Mouse (Mus musculus) hindbrain, embryonic 15.5 days (tissue): Measurements from ENCODE around the gene Crtc2. TPM values are rescaled to one million over a fixed set of nuclear protein-coding genes. Genes with fewer than 3 reads are reported as not detected.

Source experiments
- ATAC-seq: fragments of 200-750 bp; cut with Nextera tagmentation; 2 replicates; pipeline ENCODE4 v1.8.0; 2017; ENCODE audit warnings: low read depth, moderate number of reproducible peaks, moderate TSS enrichment; ENCODE audit not compliant: low FRiP score
- H3K27ac ChIP-seq: fragments of 300-500 bp; sonication (generic); replicated peaks from 2 replicates; pipeline ENCODE4 v1.5.1; 2015; ENCODE audit warnings: mild to moderate bottlenecking, inconsistent platforms
- H3K27me3 ChIP-seq: fragments of 300-500 bp; sonication (generic); 2 replicates; pipeline ENCODE4 v1.6.1; 2015; ENCODE audit warnings: control low read depth, inconsistent platforms
- H3K36me3 ChIP-seq: fragments of 300-500 bp; sonication (generic); 2 replicates; pipeline ENCODE4 v1.6.1; 2015; ENCODE audit warnings: control low read depth, inconsistent platforms
- H3K4me1 ChIP-seq: fragments of 300-500 bp; sonication (generic); replicated peaks from 2 replicates; pipeline ENCODE4 v1.6.1; 2015; ENCODE audit warnings: control low read depth, inconsistent platforms
- H3K4me2 ChIP-seq: fragments of 300-500 bp; sonication (generic); 2 replicates; pipeline ENCODE4 v1.6.1; 2015; ENCODE audit warnings: moderate library complexity, mild to moderate bottlenecking, inconsistent platforms
- H3K4me3 ChIP-seq: fragments of 300-500 bp; sonication (generic); 2 replicates; pipeline ENCODE4 v1.5.1; 2015; ENCODE audit warnings: mild to moderate bottlenecking, inconsistent platforms
- H3K9ac ChIP-seq: fragments of 300-500 bp; sonication (generic); 2 replicates; pipeline ENCODE4 v1.6.1; 2015; ENCODE audit warnings: inconsistent platforms
- H3K9me3 ChIP-seq: fragments of 300-500 bp; sonication (generic); 2 replicates; pipeline ENCODE4 v1.6.1; 2016; ENCODE audit warnings: control low read depth, inconsistent platforms
- WGBS: fragments of 180-500 bp; shearing (Covaris S2); methylation state at CpG from one replicate; pipeline ENCODE4 v1.1.7; 2015; 5-methylcytosine and 5-hydroxymethylcytosine counted together
- polyA plus RNA-seq: library from polyadenylated mRNA; unstranded; fragments of >200 nt; fragmentation: Nextera tagmentation; extraction: Ambion mirVana; gene quantifications from 2 replicates; pipeline ENCODE4 v1.2.1, GENCODE M21; 2015

Crtc2 gene
- polyA plus RNA-seq, 1 experiment from 2014 or later, result 25.6 TPM

DNA sequence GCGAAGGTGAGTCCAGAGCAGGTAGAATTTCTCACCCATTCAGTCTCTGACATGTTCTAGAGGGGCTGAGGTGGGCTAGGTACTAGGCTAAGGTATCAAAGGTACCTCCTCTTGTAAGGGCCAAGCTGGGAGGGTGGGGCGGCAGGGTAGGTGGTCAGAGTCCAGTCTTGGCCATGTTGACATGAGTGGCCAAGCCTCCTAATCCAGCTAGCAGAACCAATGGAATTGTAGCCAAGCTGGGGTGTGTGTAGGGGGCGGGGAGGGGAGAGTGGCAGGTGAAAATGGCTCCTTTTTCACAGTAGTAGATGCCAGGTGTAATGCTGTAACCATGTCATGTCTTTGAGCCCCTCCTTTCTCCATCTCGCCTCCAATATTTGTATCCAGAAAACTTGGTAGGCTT, 4.6 kb downstream of the Crtc2 start:
- 96% methylated on average over 4 of the region's 4 CpGs for WGBS
- ATAC-seq, result no peak
- no peak overlapping the region for H3K4me2 ChIP-seq
- peaks cover 21% of the 10 kb centered on the region for H3K4me1 ChIP-seq
- no peak overlapping the region for H3K4me3 ChIP-seq
- peaks cover 66% of the 10 kb centered on the region for H3K36me3 ChIP-seq
- H3K27me3 ChIP-seq, result no peaks in the 10 kb centered on the region
- no peak overlapping the region for H3K9ac ChIP-seq
- no peaks in the 10 kb centered on the region for H3K9me3 ChIP-seq
- H3K27ac ChIP-seq, result no peak overlapping the region

DNA sequence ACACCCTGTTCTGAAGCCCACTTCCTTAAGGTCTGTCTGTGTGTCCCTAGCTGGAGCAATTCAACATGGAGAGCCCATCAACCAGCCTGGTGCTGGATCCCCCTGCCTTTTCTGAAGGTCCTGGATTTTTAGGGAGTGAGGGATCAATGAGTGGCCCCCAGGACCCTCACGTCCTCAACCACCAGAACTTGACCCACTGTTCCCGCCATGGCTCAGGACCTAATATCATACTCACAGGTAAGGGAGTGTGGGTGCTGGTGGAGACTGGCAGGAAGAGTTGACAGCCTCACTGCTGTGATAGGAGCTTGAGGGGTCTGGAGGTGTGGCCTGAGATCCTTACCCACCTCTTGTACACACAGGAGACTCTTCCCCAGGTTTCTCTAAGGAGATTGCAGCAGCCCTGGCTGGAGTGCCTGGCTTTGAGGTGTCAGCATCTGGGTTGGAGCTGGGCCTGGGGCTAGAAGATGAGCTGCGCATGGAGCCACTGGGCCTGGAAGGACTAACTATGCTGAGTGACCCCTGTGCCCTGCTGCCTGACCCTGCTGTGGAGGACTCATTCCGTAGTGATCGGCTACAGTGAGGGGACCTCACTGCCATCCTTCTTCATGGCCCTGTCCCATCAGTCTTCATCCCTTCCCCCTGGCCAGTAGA, 9.3 kb downstream of the Crtc2 start:
- Histone ChIP-seq H3K9me3 (no peaks in the 10 kb centered on the region), H3K27ac (no peak overlapping the region), H3K9ac (no peak overlapping the region), H3K27me3 (no peaks in the 10 kb centered on the region), H3K4me2 (no peak overlapping the region), H3K4me3 (no peak overlapping the region), H3K4me1 (peaks cover 15% of the 10 kb centered on the region), H3K36me3 (peaks cover 53% of the 10 kb centered on the region)
- 98% methylated on average over 5 of the region's 5 CpGs for WGBS
- no peak for ATAC-seq

DNA sequence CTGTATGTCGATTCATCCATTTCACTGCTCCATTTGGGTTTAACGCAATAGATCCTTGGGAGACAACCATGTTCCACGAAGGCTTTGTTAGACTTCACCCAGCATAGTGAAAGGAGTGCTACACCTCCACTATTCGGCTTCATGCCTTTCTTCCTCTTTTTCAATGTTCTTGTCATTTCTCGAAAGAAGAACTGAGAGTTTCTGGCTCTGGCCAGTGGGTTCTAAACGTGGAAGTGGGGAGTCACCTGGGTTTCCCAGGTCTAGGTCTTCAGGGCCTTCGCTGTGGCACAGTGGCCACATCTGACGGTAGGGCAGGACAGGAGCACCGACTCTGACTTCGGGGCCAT, 10.7 kb downstream of the Crtc2 start:
- 33% methylated on average over 10 of the region's 10 CpGs for WGBS
- no peak for ATAC-seq
- Histone ChIP-seq H3K9me3 (no peaks in the 10 kb centered on the region), H3K27ac (peak overlapping the region; percentile 98), H3K4me3 (peak overlapping the region; percentile 90), H3K27me3 (no peaks in the 10 kb centered on the region), H3K4me2 (peak overlapping the region; percentile 90), H3K4me1 (peaks cover 15% of the 10 kb centered on the region), H3K9ac (peak overlapping the region; percentile 90), H3K36me3 (peaks cover 40% of the 10 kb centered on the region)

DNA sequence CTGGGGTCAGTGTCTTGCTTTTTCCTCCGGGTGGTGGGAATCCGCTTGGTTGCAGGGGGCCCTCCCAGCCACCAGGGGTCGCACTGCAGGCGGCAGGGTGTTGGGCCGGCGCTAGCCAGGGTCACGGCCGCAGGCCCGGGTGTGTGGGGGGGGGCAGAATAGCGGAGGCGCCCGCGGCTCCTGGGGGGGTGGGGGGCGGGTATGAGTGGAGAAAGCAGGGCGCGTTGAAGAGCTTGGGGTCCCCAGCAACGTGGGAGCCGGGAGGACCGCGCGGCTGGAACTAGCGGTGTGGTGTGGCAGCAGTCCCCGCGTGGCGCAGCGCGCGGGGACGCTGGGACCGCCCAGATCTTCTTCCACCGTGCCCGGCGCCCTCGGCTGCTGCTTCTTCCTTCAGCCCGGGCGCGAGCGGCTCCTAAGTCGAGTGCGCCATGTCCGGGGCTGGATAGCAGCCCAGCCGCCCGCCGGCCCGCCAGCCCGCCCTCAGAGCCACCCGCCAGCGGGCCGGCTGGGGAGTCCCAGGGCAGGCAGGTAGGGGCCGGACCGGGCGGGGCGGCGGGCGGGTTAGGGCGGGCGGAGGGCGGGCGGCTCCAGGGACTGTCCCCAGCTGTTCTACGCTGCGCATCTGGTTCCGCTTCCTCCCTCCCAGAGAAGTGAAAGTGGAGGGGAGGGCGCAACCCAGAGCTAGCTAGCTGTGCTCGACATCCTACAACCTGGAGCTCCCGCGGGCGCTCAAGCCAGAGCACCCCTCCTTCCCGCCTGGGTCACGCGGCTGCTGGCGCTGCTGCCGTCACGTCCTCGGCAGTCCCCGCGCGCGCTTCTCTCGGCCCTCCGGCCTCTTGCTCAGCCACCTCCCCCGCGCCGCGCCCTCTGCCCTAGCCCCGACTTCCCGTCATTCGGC, 11.3 kb downstream of the Crtc2 start, which contains the start of gene Dennd4b:
Dennd4b (plus strand) TSS at position 152 of the 898 bp plus-strand sequence.
- peak within 1 kb of the TSS; percentile 98 for H3K27ac ChIP-seq
- H3K9ac ChIP-seq, result peak within 1 kb of the TSS; percentile 90
- peak within 1 kb of the TSS; percentile 90 for H3K4me3 ChIP-seq
- H3K9me3 ChIP-seq, result no peaks in the 10 kb centered on the region
- no peaks in the 10 kb centered on the region for H3K27me3 ChIP-seq
- under 1% methylated on average over 68 of the region's 87 CpGs for WGBS
- peak; percentile 85 for ATAC-seq
- peak within 1 kb of the TSS; percentile 90 for H3K4me2 ChIP-seq
- H3K4me1 ChIP-seq, result peaks cover 15% of the 10 kb centered on the region
- peaks cover 33% of the 10 kb centered on the region for H3K36me3 ChIP-seq

DNA sequence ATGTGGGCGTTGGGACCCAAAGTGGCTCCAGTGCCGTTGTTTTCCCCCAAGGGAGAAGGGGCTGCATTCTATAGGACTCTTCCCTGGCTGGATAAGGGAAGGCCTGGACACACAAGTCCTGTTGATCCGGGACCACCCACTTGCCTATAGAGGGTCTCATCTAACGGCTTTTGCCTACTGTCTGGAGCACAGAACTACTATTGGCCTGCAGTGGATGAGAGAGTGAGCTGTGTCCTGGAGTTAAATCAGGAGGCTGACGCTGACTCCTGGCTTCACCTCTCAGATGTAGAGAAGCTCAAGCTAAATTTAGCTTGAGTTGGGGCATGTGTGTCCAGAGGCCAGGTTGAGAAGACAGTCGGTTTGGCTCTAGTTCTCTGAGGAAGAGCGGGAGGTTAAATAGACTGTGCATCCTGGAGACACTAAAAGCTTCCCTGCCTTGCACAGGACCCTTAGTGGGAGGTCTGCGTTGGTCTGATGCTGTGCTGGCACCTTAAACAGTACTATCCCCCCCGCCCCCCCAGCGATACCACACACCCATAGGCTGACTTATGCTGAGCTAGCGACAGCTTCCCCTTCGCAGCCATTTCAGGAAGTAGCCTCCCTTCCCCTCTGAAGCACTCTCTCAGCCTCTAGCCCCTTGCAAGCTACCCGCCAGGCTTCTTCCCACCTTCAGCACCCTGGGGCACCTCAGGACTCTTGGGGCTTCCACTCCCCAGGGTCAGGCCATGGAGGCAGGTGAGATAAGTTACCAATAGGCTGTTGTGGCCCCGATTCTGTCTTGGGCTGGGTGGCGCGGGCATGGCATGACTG, 12.2 kb downstream of the Crtc2 start:
- no peaks in the 10 kb centered on the region for H3K27me3 ChIP-seq
- peak; percentile 39; the same call in 1 of the 2 replicates for ATAC-seq
- 27% methylated on average over 16 of the region's 16 CpGs for WGBS
- peak overlapping the region; percentile 90 for H3K4me3 ChIP-seq
- H3K36me3 ChIP-seq, result peaks cover 25% of the 10 kb centered on the region
- H3K9ac ChIP-seq, result peak overlapping the region; percentile 90
- no peaks in the 10 kb centered on the region for H3K9me3 ChIP-seq
- peak overlapping the region; percentile 98 for H3K27ac ChIP-seq
- H3K4me2 ChIP-seq, result peak overlapping the region; percentile 90
- H3K4me1 ChIP-seq, result peaks cover 15% of the 10 kb centered on the region

DNA sequence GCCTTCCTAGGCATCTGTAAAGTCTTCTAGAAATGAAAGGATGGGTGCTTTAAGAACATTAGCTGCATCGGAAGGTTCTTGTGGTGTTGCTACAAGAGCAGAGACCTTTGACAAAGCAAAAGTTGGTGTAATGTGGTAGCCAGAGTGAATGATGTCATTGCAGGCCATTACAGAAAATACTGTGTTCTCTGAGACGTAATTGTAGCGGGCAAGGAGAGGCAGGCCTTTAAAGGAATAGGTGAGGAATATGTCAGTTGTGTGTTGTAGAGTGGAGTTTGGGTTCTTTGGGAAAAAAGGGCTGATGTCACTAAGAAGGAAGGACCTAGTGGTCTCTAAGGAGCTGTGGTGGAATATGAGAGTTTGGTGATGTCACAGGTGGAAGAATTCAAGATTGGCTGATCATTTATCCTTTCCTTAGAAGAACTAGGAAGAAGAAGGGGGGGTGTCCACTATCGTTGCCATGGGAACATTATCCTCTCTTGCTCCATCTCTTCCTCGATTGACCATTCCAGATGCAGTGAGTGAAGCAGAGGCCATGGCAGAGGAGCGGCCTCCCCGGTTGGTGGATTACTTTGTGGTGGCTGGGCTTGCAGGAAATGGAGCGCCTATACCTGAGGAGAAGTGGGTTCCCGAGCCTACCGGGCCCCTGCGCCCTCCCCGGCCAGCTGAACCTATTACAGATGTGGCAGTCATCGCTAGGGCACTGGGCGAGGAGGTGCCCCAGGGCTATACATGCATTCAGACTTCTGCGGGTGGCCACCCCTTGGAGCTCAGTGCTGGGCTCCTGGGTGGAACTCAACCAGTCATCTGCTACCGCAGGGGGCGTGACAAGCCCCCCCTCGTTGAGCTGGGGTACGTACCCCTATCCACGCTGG, 13.2 kb downstream of the Crtc2 start:
- Histone ChIP-seq H3K4me2 (no peak overlapping the region; the same call in 1 of the 2 replicates), H3K36me3 (peaks cover 16% of the 10 kb centered on the region), H3K9me3 (no peaks in the 10 kb centered on the region), H3K4me1 (peaks cover 15% of the 10 kb centered on the region), H3K9ac (no peak overlapping the region), H3K4me3 (no peak overlapping the region), H3K27me3 (no peaks in the 10 kb centered on the region), H3K27ac (no peak overlapping the region)
- WGBS, result 92% methylated on average over 20 of the region's 20 CpGs
- no peak for ATAC-seq

DNA sequence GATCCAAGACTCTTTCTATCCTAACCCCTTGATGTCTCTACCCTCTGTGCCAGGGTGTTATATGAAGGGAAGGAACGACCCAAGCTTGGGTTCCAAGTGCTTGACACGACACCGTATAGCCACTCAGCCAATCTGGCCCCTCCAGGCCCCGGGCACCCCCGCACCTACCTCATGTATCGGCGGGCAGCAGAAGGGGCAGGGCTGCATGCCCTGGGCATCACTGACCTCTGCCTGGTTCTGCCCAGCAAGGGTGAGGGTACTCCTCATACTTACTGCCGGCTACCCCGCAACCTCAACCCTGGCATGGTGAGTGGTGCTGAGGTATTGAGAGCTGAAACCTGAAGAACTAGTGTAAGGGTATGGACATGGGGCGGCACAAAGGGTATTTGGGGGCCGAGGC, 14.2 kb downstream of the Crtc2 start:
- WGBS, result 97% methylated on average over 11 of the region's 11 CpGs
- Histone ChIP-seq H3K27ac (no peak overlapping the region), H3K4me3 (no peak overlapping the region)

DNA sequence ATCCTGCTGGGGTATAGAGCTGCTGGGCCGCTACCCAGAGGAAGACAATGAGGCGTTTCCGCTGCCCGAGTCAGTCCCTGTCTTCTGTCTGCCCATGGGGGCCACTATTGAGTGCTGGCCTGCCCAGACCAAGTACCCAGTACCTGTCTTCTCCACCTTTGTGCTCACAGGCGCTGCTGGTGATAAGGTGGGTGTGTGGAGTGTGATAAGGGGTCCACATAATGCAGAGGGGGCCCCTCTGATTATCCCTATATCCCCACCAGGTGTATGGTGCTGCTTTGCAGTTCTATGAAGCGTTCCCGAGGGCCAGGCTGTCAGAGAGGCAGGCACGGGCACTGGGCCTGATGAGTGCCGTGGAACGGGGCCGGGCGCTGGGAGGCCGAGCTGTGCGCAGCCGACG, 15.0 kb downstream of the Crtc2 start:
- WGBS, result 87% methylated on average over 16 of the region's 16 CpGs
- Histone ChIP-seq H3K4me2 (no peak overlapping the region), H3K36me3 (peaks cover 16% of the 10 kb centered on the region), H3K9me3 (no peaks in the 10 kb centered on the region), H3K27me3 (no peaks in the 10 kb centered on the region), H3K9ac (no peak overlapping the region), H3K4me3 (no peak overlapping the region), H3K27ac (no peak overlapping the region), H3K4me1 (peaks cover 15% of the 10 kb centered on the region)
- ATAC-seq, result no peak

More for the DNA sequence above, 14.2 kb downstream of the Crtc2 start:
- peaks cover 12% of the 10 kb centered on the region for H3K36me3 ChIP-seq
- no peaks in the 10 kb centered on the region for H3K27me3 ChIP-seq
- H3K9me3 ChIP-seq, result no peaks in the 10 kb centered on the region
- H3K4me2 ChIP-seq, result no peak overlapping the region
- ATAC-seq, result no peak
- H3K4me1 ChIP-seq, result peaks cover 15% of the 10 kb centered on the region
- H3K9ac ChIP-seq, result no peak overlapping the region

DNA sequence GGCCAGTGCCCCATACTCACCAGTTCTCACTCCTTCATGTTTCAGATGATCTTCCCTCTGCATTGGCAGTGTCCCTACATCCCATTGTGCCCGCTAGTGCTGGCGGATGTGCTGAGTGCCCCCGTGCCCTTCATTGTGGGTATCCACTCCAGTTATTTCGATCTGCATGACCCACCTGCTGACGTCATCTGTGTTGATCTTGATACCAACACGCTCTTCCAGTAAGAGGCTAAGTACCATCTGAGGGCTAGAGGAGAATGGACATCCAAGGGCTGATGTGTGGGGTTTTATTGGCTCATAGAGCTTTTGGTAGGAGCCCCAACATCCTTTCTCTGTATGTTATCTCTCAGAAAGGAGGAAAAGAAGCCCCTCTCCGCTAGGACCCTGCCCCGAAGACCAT, 16.8 kb downstream of the Crtc2 start:
- ATAC-seq, result no peak
- Histone ChIP-seq H3K4me2 (no peak overlapping the region), H3K27ac (no peak overlapping the region), H3K9ac (no peak overlapping the region), H3K27me3 (no peaks in the 10 kb centered on the region), H3K9me3 (no peaks in the 10 kb centered on the region), H3K36me3 (peaks cover 20% of the 10 kb centered on the region), H3K4me3 (no peak overlapping the region), H3K4me1 (peaks cover 12% of the 10 kb centered on the region)
- WGBS, result 94% methylated on average over 8 of the region's 8 CpGs

DNA sequence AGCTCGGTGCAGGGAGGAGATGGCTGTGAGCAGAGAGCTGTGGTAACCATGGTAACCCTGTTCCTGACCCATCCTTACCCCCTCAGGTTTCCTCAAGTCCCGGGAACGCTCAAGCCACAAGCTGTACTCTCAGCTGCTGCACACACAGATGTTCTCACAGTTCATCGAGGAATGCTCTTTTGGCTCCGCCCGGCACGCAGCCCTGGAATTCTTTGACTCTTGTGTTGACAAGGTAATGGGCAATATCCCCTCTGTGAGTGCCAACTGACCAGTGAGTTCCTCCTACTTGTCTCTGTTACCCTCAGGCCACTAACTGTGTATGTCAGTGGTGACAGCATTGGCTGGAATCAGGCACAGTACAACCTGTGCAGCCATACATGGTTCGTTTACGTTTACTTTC, 18.2 kb downstream of the Crtc2 start:
- 73% methylated on average over 9 of the region's 9 CpGs for WGBS
- H3K4me2 ChIP-seq, result no peak overlapping the region
- H3K27me3 ChIP-seq, result no peaks in the 10 kb centered on the region
- ATAC-seq, result no peak
- peaks cover 20% of the 10 kb centered on the region for H3K36me3 ChIP-seq
- no peak overlapping the region for H3K4me3 ChIP-seq
- no peak overlapping the region for H3K9ac ChIP-seq
- no peaks in the 10 kb centered on the region for H3K4me1 ChIP-seq
- no peaks in the 10 kb centered on the region for H3K9me3 ChIP-seq
- no peak overlapping the region for H3K27ac ChIP-seq

DNA sequence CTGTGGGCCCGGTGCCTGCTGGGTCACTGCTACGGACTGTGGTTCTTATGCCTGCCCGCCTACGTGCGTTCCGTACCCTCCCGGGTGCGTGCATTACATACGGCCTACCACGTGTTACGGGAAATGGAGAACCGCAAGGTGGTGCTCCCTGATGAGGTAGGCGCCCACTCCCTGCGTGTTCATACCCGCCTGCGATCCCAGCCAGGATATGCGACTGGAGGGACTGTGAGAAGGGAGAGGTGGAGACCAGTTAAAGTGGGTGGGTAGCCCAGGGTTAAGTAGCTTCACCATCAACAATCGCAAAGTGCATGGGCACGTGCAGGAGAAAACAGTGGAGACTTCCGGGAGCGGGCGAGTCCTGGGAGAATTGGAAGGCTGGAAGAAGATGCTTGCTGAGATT, 19.9 kb downstream of the Crtc2 start:
- Histone ChIP-seq H3K9me3 (no peaks in the 10 kb centered on the region), H3K27ac (no peak overlapping the region), H3K9ac (no peak overlapping the region), H3K4me2 (no peak overlapping the region), H3K36me3 (peaks cover 29% of the 10 kb centered on the region), H3K27me3 (no peaks in the 10 kb centered on the region), H3K4me1 (no peaks in the 10 kb centered on the region), H3K4me3 (no peak overlapping the region)
- no peak for ATAC-seq
- WGBS, result 93% methylated on average over 22 of the region's 22 CpGs
